Mouse (Mus musculus) CH12.LX (cell line): ENCODE measurements around the gene Gsdme. TPM values are rescaled to one million over a fixed set of nuclear protein-coding genes. Genes with fewer than 3 reads are reported as not detected.

Experiments used
- DNase-seq: peaks from one replicate; pipeline ENCODE4 v3.0.0-alpha.2; 2013; ENCODE audit errors: extremely low read depth
- H3K27ac ChIP-seq: 2 replicates; pipeline ENCODE4 v1.5.1; 2012; ENCODE audit warnings: low read depth, mild to moderate bottlenecking, control low read depth, moderate library complexity; ENCODE audit not compliant: insufficient read depth
- H3K27me3 ChIP-seq: replicated peaks from 2 replicates; pipeline ENCODE3; 2012; ENCODE audit warnings: inconsistent platforms
- H3K36me3 ChIP-seq, 2 experiments: replicated peaks in 1 of 2; 2 replicates each; pipeline versions ENCODE3 to v1.6.1; 2012; ENCODE audit warnings: inconsistent platforms in 1 of 2, low read length in 1 of 2, mild to moderate bottlenecking in 1 of 2, mixed read lengths in 1 of 2, moderate library complexity in 1 of 2; ENCODE audit not compliant: control insufficient read depth in 1 of 2, insufficient read depth in 1 of 2
- H3K4me1 ChIP-seq, 2 experiments: 2 replicates each; pipeline ENCODE4 v1.6.1; 2012; ENCODE audit warnings: inconsistent platforms in 1 of 2, moderate library complexity in 1 of 2; ENCODE audit not compliant: insufficient read depth in 2 of 2, control insufficient read depth in 1 of 2
- H3K4me2 ChIP-seq: 2 replicates; pipeline ENCODE4 v1.6.1; 2012; ENCODE audit warnings: low read depth, mild to moderate bottlenecking, control low read depth; ENCODE audit not compliant: poor library complexity, insufficient read depth, severe bottlenecking
- H3K4me3 ChIP-seq, 3 experiments: fragments of 150-350 bp in 1 of 3; sonication (generic) in 1 of 3; replicated peaks in 1 of 3; 2 replicates each; pipeline versions ENCODE3 to v1.5.1; 2011 to 2012; ENCODE audit warnings: low read depth in 2 of 3, low read length in 2 of 3, mild to moderate bottlenecking in 2 of 3, moderate library complexity in 2 of 3, control low read depth in 1 of 3, improper control_type of control experiment in 1 of 3, inconsistent platforms in 1 of 3, mixed read lengths in 1 of 3; ENCODE audit not compliant: poor library complexity in 1 of 3
- H3K79me2 ChIP-seq: replicated peaks from 2 replicates; pipeline ENCODE4 v1.6.1; 2012; ENCODE audit warnings: mild to moderate bottlenecking, moderate library complexity; ENCODE audit not compliant: control insufficient read depth, poor library complexity, insufficient read depth, severe bottlenecking; ENCODE audit errors: extremely low read depth
- H3K9ac ChIP-seq: 2 replicates; pipeline ENCODE4 v1.6.1; 2012; ENCODE audit warnings: low read depth, mild to moderate bottlenecking, control low read depth, moderate library complexity; ENCODE audit not compliant: insufficient read depth
- H3K9me3 ChIP-seq: replicated peaks from 2 replicates; pipeline ENCODE3; 2012; ENCODE audit warnings: low read length, inconsistent platforms, mixed read lengths
- BHLHE40 ChIP-seq: IDR thresholded peaks from 2 replicates; pipeline ENCODE4 v1.6.1; 2011; ENCODE audit warnings: mild to moderate bottlenecking, low read depth, low read length, improper control_type of control experiment
- CHD1 ChIP-seq: IDR thresholded peaks from 2 replicates; pipeline ENCODE4 v1.6.1; 2012; ENCODE audit warnings: low read depth, low read length, improper control_type of control experiment, inconsistent platforms
- CHD2 ChIP-seq: IDR thresholded peaks from 2 replicates; pipeline ENCODE4 v1.6.1; 2011; ENCODE audit warnings: low read length, improper control_type of control experiment
- CTCF ChIP-seq, 2 experiments: IDR thresholded peaks in 1 of 2; conservative IDR thresholded peaks in 1 of 2; 2 replicates each; pipeline ENCODE4 v1.5.1; 2011 to 2012; ENCODE audit warnings: low read depth in 2 of 2, low read length in 2 of 2, improper control_type of control experiment in 1 of 2, inconsistent platforms in 1 of 2, mild to moderate bottlenecking in 1 of 2, moderate library complexity in 1 of 2
- E2F4 ChIP-seq: IDR thresholded peaks from 2 replicates; pipeline ENCODE4 v1.6.1; 2011; ENCODE audit warnings: low read depth, low read length, improper control_type of control experiment; ENCODE audit not compliant: insufficient replicate concordance
- ELF1 ChIP-seq: IDR thresholded peaks from 2 replicates; pipeline ENCODE4 v1.6.1; 2014; ENCODE audit warnings: low read depth, mild to moderate bottlenecking, inconsistent platforms, low read length, improper control_type of control experiment
- EP300 ChIP-seq: IDR thresholded peaks from 2 replicates; pipeline ENCODE4 v1.6.1; 2011; ENCODE audit warnings: low read length, improper control_type of control experiment
- ETS1 ChIP-seq: conservative IDR thresholded peaks from 2 replicates; pipeline ENCODE4 v1.6.1; 2012; ENCODE audit warnings: low read depth, mild to moderate bottlenecking, inconsistent platforms, low read length, improper control_type of control experiment, moderate library complexity
- GABPA ChIP-seq: IDR thresholded peaks from 2 replicates; pipeline ENCODE4 v1.6.1; 2012; ENCODE audit warnings: low read depth, low read length, improper control_type of control experiment, inconsistent platforms; ENCODE audit not compliant: insufficient replicate concordance
- HCFC1 ChIP-seq: IDR thresholded peaks from 2 replicates; pipeline ENCODE4 v1.6.1; 2012; ENCODE audit warnings: low read depth, mild to moderate bottlenecking, inconsistent platforms, low read length, improper control_type of control experiment
- IRF4 ChIP-seq: IDR thresholded peaks from 2 replicates; pipeline ENCODE4 v1.6.1; 2014; ENCODE audit warnings: low read depth, mild to moderate bottlenecking, inconsistent platforms, low read length, improper control_type of control experiment
- JUN ChIP-seq: IDR thresholded peaks from 2 replicates; pipeline ENCODE4 v1.6.1; 2011; ENCODE audit warnings: low read depth, mild to moderate bottlenecking, low read length, improper control_type of control experiment, moderate library complexity; ENCODE audit not compliant: insufficient read depth
- KAT2A ChIP-seq: IDR thresholded peaks from 2 replicates; pipeline ENCODE4 v1.6.1; 2012; ENCODE audit warnings: low read length, improper control_type of control experiment, inconsistent platforms; ENCODE audit not compliant: insufficient replicate concordance
- MAFK ChIP-seq: IDR thresholded peaks from 2 replicates; pipeline ENCODE4 v1.6.1; 2011; ENCODE audit warnings: low read length, improper control_type of control experiment; ENCODE audit not compliant: insufficient replicate concordance
- MAX ChIP-seq: IDR thresholded peaks from 2 replicates; pipeline ENCODE4 v1.6.1; 2011; ENCODE audit warnings: low read length, improper control_type of control experiment
- MAZ ChIP-seq: IDR thresholded peaks from 2 replicates; pipeline ENCODE4 v1.6.1; 2012; ENCODE audit warnings: low read depth, mild to moderate bottlenecking, inconsistent platforms, low read length, improper control_type of control experiment, moderate library complexity
- MEF2A ChIP-seq: IDR thresholded peaks from 2 replicates; pipeline ENCODE4 v1.6.1; 2014; ENCODE audit warnings: low read depth, mild to moderate bottlenecking, inconsistent platforms, low read length, improper control_type of control experiment, borderline replicate concordance
- MXI1 ChIP-seq: IDR thresholded peaks from 2 replicates; pipeline ENCODE4 v1.6.1; 2011; ENCODE audit warnings: mild to moderate bottlenecking, low read depth, low read length, improper control_type of control experiment
- MYC ChIP-seq: IDR thresholded peaks from 2 replicates; pipeline ENCODE4 v1.6.1; 2011; ENCODE audit warnings: low read depth, mild to moderate bottlenecking, improper control_type of control experiment, low read length
- NELFE ChIP-seq: IDR thresholded peaks from 2 replicates; pipeline ENCODE4 v1.6.1; 2011; ENCODE audit warnings: low read depth, low read length, improper control_type of control experiment
- NRF1 ChIP-seq: IDR thresholded peaks from 2 replicates; pipeline ENCODE4 v1.6.1; 2014; ENCODE audit warnings: low read depth, mild to moderate bottlenecking, inconsistent platforms, low read length, improper control_type of control experiment, moderate library complexity
- PAX5 ChIP-seq: IDR thresholded peaks from 2 replicates; pipeline ENCODE4 v1.6.1; 2012; ENCODE audit warnings: low read length, inconsistent platforms, mixed read lengths
- POLR2A ChIP-seq: IDR thresholded peaks from 2 replicates; pipeline ENCODE4 v1.6.1; 2011; ENCODE audit warnings: low read depth, mild to moderate bottlenecking, improper control_type of control experiment, low read length
- POLR2AphosphoS2 ChIP-seq: IDR thresholded peaks from 2 replicates; pipeline ENCODE4 v1.6.1; 2011; ENCODE audit warnings: low read depth, low read length, improper control_type of control experiment
- RAD21 ChIP-seq: IDR thresholded peaks from 2 replicates; pipeline ENCODE4 v1.6.1; 2011; ENCODE audit warnings: low read depth, mild to moderate bottlenecking, low read length, improper control_type of control experiment, moderate library complexity
- RCOR1 ChIP-seq: conservative IDR thresholded peaks from 2 replicates; pipeline ENCODE4 v1.6.1; 2012; ENCODE audit warnings: low read depth, mild to moderate bottlenecking, inconsistent platforms, low read length, improper control_type of control experiment
- SIN3A ChIP-seq: IDR thresholded peaks from 2 replicates; pipeline ENCODE4 v1.6.1; 2012; ENCODE audit warnings: low read length, improper control_type of control experiment, inconsistent platforms
- SMC3 ChIP-seq: IDR thresholded peaks from 2 replicates; pipeline ENCODE4 v1.6.1; 2011; ENCODE audit warnings: low read depth, low read length, improper control_type of control experiment
- TBP ChIP-seq: conservative IDR thresholded peaks from 2 replicates; pipeline ENCODE4 v1.6.1; 2011; ENCODE audit warnings: low read depth, low read length, improper control_type of control experiment
- TCF12 ChIP-seq: IDR thresholded peaks from 2 replicates; pipeline ENCODE4 v1.6.1; 2014; ENCODE audit warnings: low read depth, mild to moderate bottlenecking, inconsistent platforms, low read length, improper control_type of control experiment
- UBTF ChIP-seq: IDR thresholded peaks from 2 replicates; pipeline ENCODE4 v1.6.1; 2012; ENCODE audit warnings: low read depth, mild to moderate bottlenecking, inconsistent platforms, low read length, improper control_type of control experiment, moderate library complexity
- USF1 ChIP-seq: IDR thresholded peaks from 2 replicates; pipeline ENCODE4 v1.6.1; 2014; ENCODE audit warnings: low read depth, mild to moderate bottlenecking, inconsistent platforms, low read length, improper control_type of control experiment
- USF2 ChIP-seq: conservative IDR thresholded peaks from 2 replicates; pipeline ENCODE4 v1.6.1; 2011; ENCODE audit warnings: low read depth, low read length, improper control_type of control experiment
- ZC3H11A ChIP-seq: IDR thresholded peaks from 2 replicates; pipeline ENCODE4 v1.6.1; 2012; ENCODE audit warnings: low read depth, mild to moderate bottlenecking, inconsistent platforms, low read length, improper control_type of control experiment
- ZKSCAN1 ChIP-seq: IDR thresholded peaks from 2 replicates; pipeline ENCODE4 v1.6.1; 2012; ENCODE audit warnings: low read depth, inconsistent platforms, low read length, improper control_type of control experiment, borderline replicate concordance
- ZMIZ1 ChIP-seq: IDR thresholded peaks from 2 replicates; pipeline ENCODE4 v1.6.1; 2012; ENCODE audit warnings: low read depth, mild to moderate bottlenecking, inconsistent platforms, low read length, improper control_type of control experiment
- ZNF384 ChIP-seq: IDR thresholded peaks from 2 replicates; pipeline ENCODE4 v1.6.1; 2012; ENCODE audit warnings: low read depth, low read length, improper control_type of control experiment, inconsistent platforms
- dilution Hi-C: fragments of 300-500 bp; cut with MboI; formaldehyde crosslinking; loops from 2 replicates; pipeline ENCODE4 v1.14.3; 2020; ENCODE audit warnings: low sequenced_read_pairs; ENCODE audit not compliant: extremely low pct_unique_long_range_greater_than_20kb, extremely low pct_ligation_motif_present
- in situ Hi-C: fragments of 300-500 bp; cut with MboI; formaldehyde crosslinking; loops from 3 replicates; pipeline ENCODE4 v1.14.3; 2019; ENCODE audit warnings: low sequenced_read_pairs, low pct_ligation_motif_present, low pct_unique_long_range_greater_than_20kb, mixed read lengths
- polyA plus RNA-seq: library from polyadenylated mRNA; unstranded; fragments of >175 nt; gene quantifications from 2 replicates; pipeline ENCODE4 v1.2.1, GENCODE M21; 2012; ENCODE audit warnings: low read depth; ENCODE audit not compliant: insufficient read length
- total RNA-seq, 2 experiments: library from RNA; depleted of rRNA; stranded (reverse); fragments of 300-350 nt in 1 of 2; fragments of >200 nt in 1 of 2; gene quantifications; 2 replicates each; pipeline ENCODE4 v1.2.3; 2012 to 2014

Gene Gsdme
- total and polyA plus RNA-seq, 3 experiments, result 0.38 to 1.8 TPM; not detected in 1

GRCm38 (mm10) chr6:50300622-50301021, 37.0 kb upstream of the Gsdme start (continued):
- TF ChIP-seq MYC, result 0 out of 2 replicates have a peak, but pooled peaks have one; percentile 7
- no peak for TF ChIP-seq JUN

GRCm38 (mm10) chr6:50299071-50299470, 35.4 kb upstream of the Gsdme start:
- DNase-seq, result peak; percentile 91
- peak; percentile 32 for TF ChIP-seq HCFC1
- peak; percentile 74 for TF ChIP-seq ELF1
- TF ChIP-seq CTCF (conservative IDR thresholded peaks at IDR 0.05 in 1 of 2, IDR thresholded peaks at IDR 0.05 in 1 of 2; ENCODE audit: low read depth in 2 of 2, low read length in 2 of 2), result peak in 1 of 2 experiments; percentile 68; a peak in 2 of 4 replicates
- peak; percentile 89 for TF ChIP-seq CHD2
- TF ChIP-seq CHD1, result no peak
- TF ChIP-seq ZKSCAN1, result no peak
- peak; percentile 37; the same call in 1 of the 2 replicates for TF ChIP-seq BHLHE40
- peak; percentile 78 for TF ChIP-seq MEF2A
- TF ChIP-seq GABPA, result no peak
- TF ChIP-seq TBP, result peak; percentile 89
- TF ChIP-seq MAZ, result peak; percentile 76
- TF ChIP-seq UBTF, result peak; percentile 57; the same call in 1 of the 2 replicates
- peak; percentile 54 for TF ChIP-seq RAD21
- peak; percentile 61 for TF ChIP-seq SIN3A
- no peak for TF ChIP-seq USF2
- no peak for TF ChIP-seq ZNF384
- peak; percentile 72; the same call in 1 of the 2 replicates for TF ChIP-seq ZMIZ1
- TF ChIP-seq RCOR1, result no peak
- peak; percentile 53 for TF ChIP-seq SMC3
- TF ChIP-seq USF1, result no peak
- TF ChIP-seq ETS1, result 0 out of 2 replicates have a peak, but pooled peaks have one; percentile 11
- peak; percentile 73 for TF ChIP-seq IRF4
- TF ChIP-seq NELFE, result peak; percentile 59; the same call in 1 of the 2 replicates
- no peak for TF ChIP-seq JUN
- TF ChIP-seq MAX, result no peak
- no peak for TF ChIP-seq POLR2AphosphoS2
- 0 out of 2 replicates have a peak, but pooled peaks have one; percentile 11 for TF ChIP-seq NRF1
- peak; percentile 62 for TF ChIP-seq EP300
- TF ChIP-seq TCF12, result peak; percentile 82
- TF ChIP-seq ZC3H11A, result no peak
- no peak for TF ChIP-seq E2F4
- TF ChIP-seq PAX5, result no peak
- peak; percentile 59; the same call in 1 of the 2 replicates for TF ChIP-seq MXI1
- TF ChIP-seq MYC, result peak; percentile 4; the same call in 1 of the 2 replicates
- TF ChIP-seq KAT2A, result 0 out of 2 replicates have a peak, but pooled peaks have one; percentile 46
- peak; percentile 78 for TF ChIP-seq POLR2A
- TF ChIP-seq MAFK, result no peak

More at GRCm38 (mm10) chr6:50299071-50299470, 35.4 kb upstream of the Gsdme start:
- peak overlapping the region; percentile 73 for H3K9ac ChIP-seq
- H3K4me3 ChIP-seq, result peak overlapping the region; percentile 5 to 48 (median 46)
- peaks cover 0 to 7% of the 10 kb centered on the region in 2 experiments for H3K36me3 ChIP-seq
- dilution Hi-C loops, result no loop called here
- peak overlapping the region; percentile 92 for H3K27ac ChIP-seq
- peak overlapping the region; percentile 77 for H3K4me2 ChIP-seq
- H3K79me2 ChIP-seq, result 0 out of 2 replicates have a peak, but pooled peaks cover 2% of the 10 kb centered on the region
- no peaks in the 10 kb centered on the region for H3K27me3 ChIP-seq
- peaks cover 24 to 90% of the 10 kb centered on the region in 2 experiments for H3K4me1 ChIP-seq
- peaks cover 2% of the 10 kb centered on the region for H3K9me3 ChIP-seq
- in situ Hi-C loops, result loop anchor here (25.0 kb wide), 2 partner anchors 187 to 362 kb away; partner anchors contain the start of gene Mpp6
